Mouse (Mus musculus) brain, embryonic 18.5 days (tissue): ENCODE measurements around the gene Brms1l.
"Not testable (repeated sequence)": the region's sequence is repeated elsewhere in the genome, so short reads cannot be mapped to it uniquely, and the experiment has no call there.

Experiments
- DNase-seq: peaks from one replicate; pipeline ENCODE4 v3.0.0-alpha.2; 2012; ENCODE audit warnings: low read depth, low spot score

Brms1l gene

DNA sequence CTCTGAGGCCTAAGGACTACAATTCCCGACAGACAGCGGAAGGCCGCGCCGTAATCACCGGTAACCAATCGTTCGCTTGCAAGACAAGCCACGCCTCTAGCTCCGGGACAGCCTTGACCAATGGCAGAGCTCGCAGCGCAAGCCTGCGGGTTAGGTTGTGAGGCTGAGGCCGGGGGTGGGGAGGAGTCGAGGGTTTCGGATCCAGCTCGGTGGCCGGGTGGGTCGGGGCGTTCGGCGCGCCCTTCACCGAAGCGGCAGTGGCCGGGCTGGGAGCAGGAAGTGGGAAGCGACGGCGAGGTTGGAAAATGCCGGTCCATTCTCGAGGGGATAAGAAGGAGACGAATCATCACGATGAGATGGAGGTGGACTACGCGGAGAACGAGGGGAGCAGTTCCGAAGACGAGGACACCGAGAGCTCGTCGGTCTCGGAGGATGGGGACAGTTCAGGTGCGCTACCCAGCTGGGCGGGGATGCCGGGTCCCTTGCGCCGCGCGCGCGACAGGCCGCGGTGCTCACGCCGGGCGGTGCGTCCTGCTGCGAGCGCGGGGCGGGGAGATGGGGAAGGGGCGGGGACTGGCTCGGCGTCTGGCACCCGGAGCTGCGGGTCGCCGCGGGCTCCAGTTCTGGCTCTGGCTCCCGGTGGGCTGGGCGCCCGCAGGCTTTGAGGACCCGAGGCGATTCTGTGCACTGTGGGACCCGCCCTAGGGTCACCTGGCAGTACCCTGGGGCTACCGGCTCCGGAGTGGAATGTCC, at the start of gene Brms1l:
Gene Brms1l (plus strand): TSS at position 126 of the 753 bp plus-strand sequence.
- DNase-seq: peak; percentile 98

DNA sequence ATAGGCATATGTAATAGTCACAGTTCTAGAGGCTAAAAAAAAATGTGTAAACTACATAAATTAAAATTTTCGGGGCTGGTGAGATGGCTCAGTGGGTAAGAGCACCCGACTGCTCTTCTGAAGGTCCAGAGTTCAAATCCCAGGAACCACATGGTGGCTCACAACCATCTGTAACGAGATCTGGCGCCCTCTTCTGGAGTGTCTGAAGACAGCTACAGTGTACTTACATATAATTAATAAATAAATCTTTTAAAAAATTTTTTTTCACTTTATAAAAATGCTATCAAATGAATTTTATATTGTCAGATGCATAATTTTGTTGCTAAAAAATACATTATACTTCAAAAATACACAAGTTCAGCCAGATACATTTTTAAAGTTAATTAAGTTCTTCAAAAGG, 41.6 kb upstream of the Brms1l start:
- not testable (repeated sequence) for DNase-seq

- no peak for DNase-seq
These were observed 39.0 kb upstream of the Brms1l start for GRCm38 (mm10) chr12:55797103-55797502.

GRCm38 (mm10) chr12:55798745-55799144, 37.4 kb upstream of the Brms1l start:
- no peak for DNase-seq

GRCm38 (mm10) chr12:55800144-55800543, 36.0 kb upstream of the Brms1l start:
- no peak for DNase-seq

GRCm38 (mm10) chr12:55801131-55801530, 35.0 kb upstream of the Brms1l start:
- no peak for DNase-seq

DNA sequence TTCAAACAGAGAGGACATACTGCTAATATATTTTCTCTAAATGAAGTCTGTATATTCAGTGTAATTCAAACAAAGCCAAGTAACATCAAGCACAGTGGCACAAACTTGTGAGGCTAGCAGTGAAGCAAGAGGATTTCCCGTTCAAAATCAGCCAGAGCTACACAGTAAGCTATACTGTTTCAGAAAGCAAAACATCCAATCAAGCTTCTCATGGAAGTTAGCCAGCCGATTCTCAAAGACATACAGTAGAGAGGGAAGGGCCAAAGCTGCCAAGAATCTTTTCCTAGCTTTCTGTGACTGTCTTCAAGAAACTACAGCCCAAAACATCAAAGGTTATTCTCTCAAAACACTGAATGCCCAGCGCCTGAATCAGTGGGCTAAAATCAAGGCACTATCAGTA, 31.1 kb upstream of the Brms1l start:
- DNase-seq: no peak

DNA sequence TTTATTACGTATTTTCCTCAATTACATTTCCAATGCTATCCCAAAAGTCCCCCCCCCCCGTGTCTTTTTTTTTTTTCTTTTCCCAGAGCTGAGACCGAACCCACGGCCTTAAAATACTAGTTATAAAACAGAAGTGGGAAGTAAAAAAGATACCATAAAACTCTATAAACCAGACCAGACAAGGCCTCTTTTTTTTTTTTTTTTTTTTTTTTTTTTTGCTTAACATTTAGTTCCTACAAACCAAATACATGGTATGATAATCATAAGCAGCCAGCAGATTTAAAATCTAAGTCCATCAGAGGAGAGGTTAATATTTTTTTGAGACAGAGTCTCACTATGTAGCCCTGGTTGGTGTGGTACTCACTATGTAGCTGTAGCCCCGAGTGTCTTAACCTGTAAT, 19.6 kb upstream of the Brms1l start:
- DNase-seq: no peak

GRCm38 (mm10) chr12:55820119-55820660, 15.9 kb upstream of the Brms1l start:
- no peak for DNase-seq

DNA sequence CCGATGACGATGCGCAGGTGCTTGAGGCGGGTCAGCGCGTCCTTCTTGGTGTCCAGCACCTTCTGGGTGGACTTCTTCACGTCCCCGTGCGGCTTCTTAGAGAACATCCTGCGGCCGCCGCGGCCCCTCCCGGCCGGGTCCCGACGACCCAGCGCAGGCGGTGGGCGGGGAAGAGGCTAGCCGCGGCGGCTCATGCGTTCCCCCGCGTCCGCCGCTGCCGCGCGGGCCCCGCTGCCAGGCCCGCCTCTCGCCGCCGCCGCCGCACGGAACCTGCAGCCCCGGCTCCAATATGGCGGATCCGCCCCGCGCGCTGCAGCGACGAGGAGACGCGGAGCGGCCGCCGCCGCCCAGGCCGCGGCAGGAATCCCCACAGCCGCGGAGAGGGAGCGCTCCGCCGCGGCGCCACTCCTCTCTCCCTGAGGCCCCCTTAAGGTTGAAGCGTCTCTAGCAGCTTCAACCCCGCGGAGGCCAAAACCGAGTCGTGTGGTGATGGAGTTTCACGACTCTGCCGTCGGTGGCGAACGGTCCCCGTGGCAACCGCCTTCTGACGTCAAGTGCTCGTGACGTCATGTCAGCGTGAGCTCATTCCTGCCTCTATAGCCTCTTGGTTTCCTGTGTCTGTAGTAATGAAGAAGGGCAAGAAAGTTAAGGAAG, 15.3 kb upstream of the Brms1l start, which contains the start of gene Ralgapa1:
Gene Ralgapa1 (minus strand): TSS at position 507 of the 654 bp plus-strand sequence.
- DNase-seq: peak; percentile 78

DNA sequence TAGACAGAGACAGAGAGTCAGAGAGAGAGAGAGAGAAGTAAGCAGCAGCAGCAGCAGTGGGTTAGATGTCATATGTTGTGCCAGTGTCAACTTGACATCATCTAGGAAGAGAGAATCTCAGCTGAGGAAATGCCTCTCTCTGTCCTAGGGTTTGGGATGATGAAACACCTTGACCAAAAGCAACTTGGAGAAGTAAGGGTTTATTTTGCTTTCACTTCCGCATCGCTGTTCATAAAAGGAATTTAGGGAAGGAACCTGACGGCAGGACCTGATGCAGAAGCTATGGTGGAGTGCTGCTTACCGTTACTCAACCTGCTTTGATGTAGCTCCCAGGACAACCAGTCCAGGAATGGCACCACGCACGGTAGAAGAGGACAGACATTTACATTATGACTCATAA, 12.1 kb upstream of the Brms1l start:
- DNase-seq: no peak

GRCm38 (mm10) chr12:55825537-55825936, 10.6 kb upstream of the Brms1l start:
- DNase-seq: no peak

- no peak for DNase-seq
These were observed 5.0 kb upstream of the Brms1l start for GRCm38 (mm10) chr12:55831101-55831500.

DNA sequence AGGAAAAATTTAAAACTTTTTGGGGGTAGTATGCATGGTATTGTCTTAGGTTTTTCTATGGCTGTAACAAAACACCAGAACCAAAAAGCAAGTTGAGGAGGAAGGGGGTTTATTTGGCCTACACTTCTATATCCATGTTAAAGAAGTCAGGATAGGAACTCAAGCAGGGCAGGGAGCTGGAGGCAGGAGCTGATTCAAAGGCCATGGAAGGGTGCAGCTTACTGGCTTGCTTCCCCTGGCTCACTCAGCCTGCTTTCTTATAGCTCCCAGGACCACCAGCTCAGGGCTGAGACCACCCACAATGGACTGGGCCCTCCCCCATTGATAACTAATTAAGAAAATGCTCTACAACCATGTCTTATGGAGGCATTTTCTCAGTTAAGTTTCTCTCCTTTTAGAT, 3.2 kb upstream of the Brms1l start:
- DNase-seq: no peak

GRCm38 (mm10) chr12:55833906-55834625, 2.1 kb upstream of the Brms1l start:
- DNase-seq: no peak

GRCm38 (mm10) chr12:55834891-55835290, 1.2 kb upstream of the Brms1l start:
- no peak for DNase-seq

DNA sequence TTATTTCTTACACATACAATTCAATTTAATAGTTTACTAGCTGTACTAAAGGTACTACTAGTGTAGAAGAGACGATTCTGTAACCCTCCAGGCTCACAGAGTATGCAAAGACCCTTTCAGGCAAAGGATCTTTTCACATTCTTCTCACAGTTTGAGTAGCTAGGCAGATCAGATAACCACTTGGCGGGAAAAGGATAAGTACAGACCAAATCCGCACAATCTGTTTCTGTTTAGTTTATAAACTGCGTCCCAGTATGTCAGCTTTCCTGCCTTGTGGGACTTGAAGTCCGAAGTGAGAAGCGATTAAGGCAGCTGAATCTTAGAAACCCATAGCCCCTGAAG, 296 bp upstream of the Brms1l start:
- no peak for DNase-seq

DNA sequence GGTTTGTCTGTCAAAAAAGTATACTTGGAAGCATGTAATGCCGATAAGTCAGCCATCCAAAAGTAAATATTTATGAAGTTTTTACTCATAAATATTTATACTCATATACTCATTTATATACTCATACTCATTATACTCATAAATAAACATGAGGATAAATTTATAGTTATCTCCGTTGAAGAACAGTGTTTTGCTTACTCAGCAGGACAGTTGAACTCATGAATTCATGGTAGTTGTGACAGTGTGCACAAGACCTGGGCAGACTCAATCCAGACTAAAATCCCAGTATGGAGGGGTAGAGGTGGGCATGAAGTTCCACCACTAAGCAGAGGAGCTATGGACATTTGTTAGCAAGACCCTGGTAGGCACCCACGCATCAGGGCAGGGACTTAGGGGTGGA, 1.4 kb downstream of the Brms1l start:
- no peak for DNase-seq

- no peak for DNase-seq
These were observed 10.6 kb downstream of the Brms1l start for GRCm38 (mm10) chr12:55846741-55847140.

- no peak for DNase-seq
These were observed 11.7 kb downstream of the Brms1l start for GRCm38 (mm10) chr12:55847851-55848250.

- DNase-seq: no peak
These were observed 14.5 kb downstream of the Brms1l start for GRCm38 (mm10) chr12:55850650-55851049.
